Mouse (Mus musculus): Measurements from ENCODE around the gene Msmp. TPM values are rescaled to one million over a fixed set of nuclear protein-coding genes. Genes with fewer than 3 reads are reported as not detected.
"Not testable (repeated sequence)": the region's sequence is repeated elsewhere in the genome, so short reads cannot be mapped to it uniquely, and the experiment has no call there.

Gene Msmp
- total and polyA plus RNA-seq, 3 experiments = 0.52 to 0.62 (median 0.57) TPM

GRCm38 (mm10) chr4:43598650-43599380, 14.5 kb upstream of the Msmp start:
- no peak overlapping the region for H3K9ac ChIP-seq (ENCODE audit: low read depth, low read length)
- 81% methylated on average over 7 of the region's 7 CpGs for WGBS
- no peaks in the 10 kb centered on the region for H3K27me3 ChIP-seq (ENCODE audit: control insufficient read depth, insufficient read depth, low read length)
- TF ChIP-seq POLR2A (IDR thresholded peaks at IDR 0.05; ENCODE audit: insufficient read depth, low read depth, low read length) (no peak), EP300 (IDR thresholded peaks at IDR 0.05; ENCODE audit: insufficient read depth, low read depth, low read length) (no peak), CTCF (IDR thresholded peaks at IDR 0.05) (no peak)
- no peaks in the 10 kb centered on the region for H3K4me1 ChIP-seq (ENCODE audit: control insufficient read depth, insufficient read depth, low read length)
- H3K4me3 ChIP-seq = no peak overlapping the region
- no peak overlapping the region for H3K27ac ChIP-seq
- intact Hi-C loops (cut with DNase I) = no loop called here
- DNase-seq = no peak
- H3K36me3 ChIP-seq (ENCODE audit: control insufficient read depth, insufficient read depth, low read length) = no peaks in the 10 kb centered on the region
- no peaks in the 10 kb centered on the region for H3K79me2 ChIP-seq (replicated peaks; ENCODE audit: control insufficient read depth, insufficient read depth, low read length)

GRCm38 (mm10) chr4:43598200-43598599, 13.9 kb upstream of the Msmp start:
- TF ChIP-seq CTCF (IDR thresholded peaks at IDR 0.05) (no peak), POLR2A (IDR thresholded peaks at IDR 0.05; ENCODE audit: insufficient read depth, low read depth, low read length) (no peak), EP300 (IDR thresholded peaks at IDR 0.05; ENCODE audit: insufficient read depth, low read depth, low read length) (no peak)
- Histone ChIP-seq H3K4me3 (no peak overlapping the region), H3K4me1 (ENCODE audit: control insufficient read depth, insufficient read depth, low read length) (no peaks in the 10 kb centered on the region), H3K36me3 (ENCODE audit: control insufficient read depth, insufficient read depth, low read length) (no peaks in the 10 kb centered on the region), H3K27ac (no peak overlapping the region), H3K79me2 (replicated peaks; ENCODE audit: control insufficient read depth, insufficient read depth, low read length) (no peaks in the 10 kb centered on the region), H3K27me3 (ENCODE audit: control insufficient read depth, insufficient read depth, low read length) (no peaks in the 10 kb centered on the region), H3K9ac (ENCODE audit: low read depth, low read length) (no peak overlapping the region)
- intact Hi-C loops (cut with DNase I) = no loop called here
- no peak for DNase-seq
- WGBS = 73% methylated on average over 4 of the region's 4 CpGs

- H3K4me3 ChIP-seq; DNase-seq; H3K36me3 ChIP-seq (ENCODE audit: control insufficient read depth, insufficient read depth, low read length); H3K27me3 ChIP-seq (ENCODE audit: control insufficient read depth, insufficient read depth, low read length); H3K4me1 ChIP-seq (ENCODE audit: control insufficient read depth, insufficient read depth, low read length); H3K79me2 ChIP-seq (replicated peaks; ENCODE audit: control insufficient read depth, insufficient read depth, low read length); H3K9ac ChIP-seq (ENCODE audit: low read depth, low read length); intact Hi-C loops (cut with DNase I); H3K27ac ChIP-seq: not testable (repeated sequence)
- WGBS = 82% methylated on average over 2 of the region's 2 CpGs
Observed at GRCm38 (mm10) chr4:43596597-43596996, 12.3 kb upstream of the Msmp start.

- Histone ChIP-seq H3K9ac (ENCODE audit: low read depth, low read length) (no peak overlapping the region), H3K79me2 (replicated peaks; ENCODE audit: control insufficient read depth, insufficient read depth, low read length) (no peaks in the 10 kb centered on the region), H3K27ac (no peak overlapping the region), H3K4me3 (no peak overlapping the region), H3K36me3 (ENCODE audit: control insufficient read depth, insufficient read depth, low read length) (no peaks in the 10 kb centered on the region), H3K4me1 (ENCODE audit: control insufficient read depth, insufficient read depth, low read length) (peaks cover 2% of the 10 kb centered on the region; the same call in 1 of the 2 replicates), H3K27me3 (ENCODE audit: control insufficient read depth, insufficient read depth, low read length) (no peaks in the 10 kb centered on the region)
- DNase-seq = no peak
- intact Hi-C loops (cut with DNase I) = no loop called here
- TF ChIP-seq CTCF (IDR thresholded peaks at IDR 0.05) (no peak), EP300 (IDR thresholded peaks at IDR 0.05; ENCODE audit: insufficient read depth, low read depth, low read length) (no peak), POLR2A (IDR thresholded peaks at IDR 0.05; ENCODE audit: insufficient read depth, low read depth, low read length) (no peak)
- 69% methylated on average over 3 of the region's 3 CpGs for WGBS
Observed at GRCm38 (mm10) chr4:43593453-43593852, 9.2 kb upstream of the Msmp start.

- no peak overlapping the region for H3K27ac ChIP-seq
- H3K36me3 ChIP-seq (ENCODE audit: control insufficient read depth, insufficient read depth, low read length) = no peaks in the 10 kb centered on the region
- peaks cover 8% of the 10 kb centered on the region for H3K4me1 ChIP-seq (ENCODE audit: control insufficient read depth, insufficient read depth, low read length)
- no peak overlapping the region for H3K4me3 ChIP-seq
- TF ChIP-seq EP300 (IDR thresholded peaks at IDR 0.05; ENCODE audit: insufficient read depth, low read depth, low read length) (no peak), CTCF (IDR thresholded peaks at IDR 0.05) (no peak), POLR2A (IDR thresholded peaks at IDR 0.05; ENCODE audit: insufficient read depth, low read depth, low read length) (no peak)
- H3K9ac ChIP-seq (ENCODE audit: low read depth, low read length) = no peak overlapping the region
- no peaks in the 10 kb centered on the region for H3K27me3 ChIP-seq (ENCODE audit: control insufficient read depth, insufficient read depth, low read length)
- 79% methylated on average over 3 of the region's 3 CpGs for WGBS
- H3K79me2 ChIP-seq (replicated peaks; ENCODE audit: control insufficient read depth, insufficient read depth, low read length) = no peaks in the 10 kb centered on the region
- intact Hi-C loops (cut with DNase I) = no loop called here
- no peak for DNase-seq
Observed at GRCm38 (mm10) chr4:43591961-43592360, 7.7 kb upstream of the Msmp start.

- Histone ChIP-seq H3K4me1 (ENCODE audit: control insufficient read depth, insufficient read depth, low read length) (peaks cover 11% of the 10 kb centered on the region), H3K79me2 (replicated peaks; ENCODE audit: control insufficient read depth, insufficient read depth, low read length) (no peaks in the 10 kb centered on the region), H3K27me3 (ENCODE audit: control insufficient read depth, insufficient read depth, low read length) (no peaks in the 10 kb centered on the region), H3K9ac (ENCODE audit: low read depth, low read length) (no peak overlapping the region), H3K27ac (no peak overlapping the region), H3K4me3 (no peak overlapping the region), H3K36me3 (ENCODE audit: control insufficient read depth, insufficient read depth, low read length) (no peaks in the 10 kb centered on the region)
- no peak for DNase-seq
- 40% methylated on average over 5 of the region's 5 CpGs for WGBS
- TF ChIP-seq POLR2A (IDR thresholded peaks at IDR 0.05; ENCODE audit: insufficient read depth, low read depth, low read length) (no peak), CTCF (IDR thresholded peaks at IDR 0.05) (no peak), EP300 (IDR thresholded peaks at IDR 0.05; ENCODE audit: insufficient read depth, low read depth, low read length) (no peak)
- intact Hi-C loops (cut with DNase I) = no loop called here
Observed at GRCm38 (mm10) chr4:43591543-43591942, 7.2 kb upstream of the Msmp start.

All from heart, adult 2 months (tissue).